Mouse (Mus musculus) heart, postnatal 0 days (tissue): ENCODE data around the gene Gm45208.

Experiments
- CTCF ChIP-seq: IDR thresholded peaks from 2 replicates; pipeline ENCODE4 v1.5.1; 2016; ENCODE audit warnings: antibody characterized with exemption, control low read depth, low read depth
- EP300 ChIP-seq: IDR thresholded peaks from 2 replicates; pipeline ENCODE4 v1.6.1; 2016; ENCODE audit warnings: antibody characterized with exemption, low read depth

DNA sequence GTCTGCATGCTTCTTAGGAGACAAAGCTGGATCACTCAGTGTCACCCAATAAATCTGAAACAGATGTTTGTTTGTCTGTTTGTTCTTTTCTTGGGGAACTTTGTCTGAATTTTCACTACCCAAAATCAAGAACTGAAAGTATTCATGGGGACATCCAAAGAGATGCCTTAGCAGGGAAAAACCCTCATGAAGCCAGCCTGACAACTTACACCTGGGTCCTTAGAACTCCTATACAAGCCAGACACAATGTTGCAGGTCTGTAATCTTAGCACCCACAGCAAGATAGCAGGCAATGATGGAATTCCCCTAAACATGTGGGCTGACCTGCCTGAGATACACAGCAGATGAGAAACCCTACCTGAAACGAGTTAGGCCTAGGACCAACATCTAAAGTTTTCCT is 22.9 kb downstream of the Gm45208 start:
- TF ChIP-seq CTCF: no peak
- no peak for TF ChIP-seq EP300
